Mouse (Mus musculus) kidney, postnatal 14 days (tissue): ENCODE data around the gene Ly6g5c.
A peak's percentile ranks its signal among the peaks of the same experiment; 100 is the strongest.

Source experiments
- DNase-seq: peaks from one replicate; pipeline ENCODE4 v3.0.0; 2022; ENCODE audit warnings: mixed read lengths

Ly6g5c gene

GRCm38 (mm10) chr17:35108097-35108496, at the start of gene Ly6g5c:
TSS of gene Ly6g5c (plus strand) at chr17:35108279.
- DNase-seq = no peak

DNA sequence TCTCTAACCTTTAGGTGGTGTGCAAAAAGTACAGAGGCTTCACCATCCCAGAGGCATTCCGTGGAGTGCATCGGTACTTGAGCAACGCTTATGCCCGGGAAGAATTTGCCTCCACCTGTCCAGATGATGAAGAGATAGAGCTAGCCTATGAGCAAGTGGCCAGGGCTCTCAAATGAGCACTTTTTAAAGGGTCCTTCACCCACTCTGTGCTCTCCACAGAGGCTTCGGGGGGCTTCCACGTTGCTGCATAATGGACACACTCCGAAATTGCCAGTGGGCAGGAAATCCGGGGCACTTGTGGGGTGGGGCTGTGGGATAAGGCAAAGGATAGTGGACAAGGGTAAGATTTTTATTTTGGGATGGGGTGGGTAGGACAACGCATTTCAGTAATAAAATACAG, 49.8 kb upstream of the Ly6g5c start:
- no peak for DNase-seq

GRCm38 (mm10) chr17:35058911-35059892, 48.9 kb upstream of the Ly6g5c start, which contains the start of gene Ddah2:
TSS of gene Ddah2 (plus strand) at chr17:35059035.
- peak; percentile 95 for DNase-seq

DNA sequence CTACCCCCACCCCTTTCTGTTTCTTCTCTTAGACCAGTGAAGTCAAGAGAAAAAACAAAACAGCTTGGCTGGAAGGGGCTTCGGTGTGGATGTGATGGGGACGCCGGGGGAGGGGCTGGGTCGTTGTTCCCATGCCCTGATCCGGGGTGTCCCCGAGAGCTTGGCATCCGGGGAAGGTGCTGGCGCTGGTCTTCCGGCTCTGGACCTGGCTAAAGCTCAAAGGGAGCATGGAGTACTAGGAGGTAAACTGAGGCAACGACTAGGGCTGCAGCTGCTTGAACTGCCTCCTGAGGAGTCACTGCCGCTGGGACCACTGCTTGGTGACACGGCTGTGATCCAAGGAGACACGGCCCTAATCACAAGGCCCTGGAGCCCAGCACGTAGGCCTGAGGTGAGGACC, 48.0 kb upstream of the Ly6g5c start:
- DNase-seq = no peak

DNA sequence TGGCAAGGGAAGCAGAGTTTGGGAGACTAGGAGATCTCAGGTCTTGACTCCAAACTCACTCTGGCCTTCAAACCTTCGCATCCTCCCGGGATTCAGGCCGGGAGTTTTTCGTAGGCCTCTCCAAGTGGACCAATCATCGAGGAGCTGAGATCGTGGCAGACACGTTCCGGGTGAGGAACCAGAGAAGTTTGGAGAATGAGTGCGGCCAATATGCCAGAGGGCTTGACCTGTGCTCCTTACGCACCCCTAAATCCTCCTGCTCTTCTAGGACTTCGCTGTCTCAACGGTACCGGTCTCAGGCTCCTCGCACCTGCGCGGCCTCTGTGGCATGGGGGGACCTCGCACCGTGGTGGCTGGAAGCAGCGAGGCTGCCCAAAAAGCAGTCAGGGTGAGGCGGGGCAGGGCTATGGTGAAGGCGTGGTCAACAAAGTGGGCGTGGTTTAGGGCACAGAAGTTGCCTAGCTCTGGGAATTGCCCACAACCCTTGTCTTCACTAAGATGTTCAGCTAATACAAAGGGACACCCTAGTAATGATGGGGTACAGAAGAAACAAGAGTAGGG, 47.3 kb upstream of the Ly6g5c start:
- DNase-seq = peak; percentile 42

- no peak for DNase-seq
These were observed 46.8 kb upstream of the Ly6g5c start for GRCm38 (mm10) chr17:35061299-35061698.

DNA sequence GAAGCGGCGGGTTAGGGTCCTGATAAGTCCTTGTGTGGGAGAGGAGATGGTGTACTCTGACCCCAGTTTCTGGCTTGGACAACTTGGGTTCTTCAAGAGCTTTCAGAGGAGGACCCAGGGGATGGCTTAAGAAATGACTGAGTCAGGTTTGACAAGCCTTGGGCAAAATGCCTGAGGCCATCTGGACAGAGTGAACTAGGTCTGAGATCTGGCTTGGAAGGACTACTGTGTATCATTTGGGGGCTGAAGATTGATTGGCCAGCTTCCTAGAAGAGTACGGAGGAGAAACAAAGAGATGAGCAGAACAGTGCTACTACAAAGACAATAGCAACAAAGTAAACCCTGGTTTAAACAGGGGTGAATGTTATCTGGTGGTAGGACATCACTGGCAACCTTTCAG, 44.6 kb upstream of the Ly6g5c start:
- no peak for DNase-seq

GRCm38 (mm10) chr17:35064378-35064877, 43.7 kb upstream of the Ly6g5c start:
- DNase-seq = peak; percentile 20

GRCm38 (mm10) chr17:35064951-35065947, 42.8 kb upstream of the Ly6g5c start, which contains the start of gene Ly6g6c:
TSS of gene Ly6g6c (plus strand) at chr17:35065388.
- DNase-seq = peak; percentile 84

DNA sequence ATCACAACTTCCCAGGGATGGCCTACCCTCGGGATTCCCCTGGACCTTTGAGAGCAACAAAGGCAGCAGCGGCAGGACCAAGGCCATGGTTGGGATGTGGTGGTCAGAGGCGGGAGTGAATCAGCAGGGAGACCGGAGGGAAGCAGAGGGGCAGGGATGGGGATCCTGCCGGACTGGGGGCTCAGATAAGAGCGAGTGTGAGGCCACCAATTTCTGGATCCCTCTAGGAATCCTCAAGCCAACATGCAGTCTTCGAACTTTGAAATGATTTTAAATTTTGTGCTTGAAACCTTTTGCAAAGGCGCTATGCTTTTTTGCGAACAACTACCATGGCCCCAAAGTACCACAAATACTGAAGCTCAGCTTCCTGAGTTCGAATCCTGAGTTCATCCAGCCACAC, 42.0 kb upstream of the Ly6g5c start, which contains the start of gene Mpig6b:
TSS of gene Mpig6b (minus strand) at position 101 of the 400 bp plus-strand sequence.
- DNase-seq = no peak

DNA sequence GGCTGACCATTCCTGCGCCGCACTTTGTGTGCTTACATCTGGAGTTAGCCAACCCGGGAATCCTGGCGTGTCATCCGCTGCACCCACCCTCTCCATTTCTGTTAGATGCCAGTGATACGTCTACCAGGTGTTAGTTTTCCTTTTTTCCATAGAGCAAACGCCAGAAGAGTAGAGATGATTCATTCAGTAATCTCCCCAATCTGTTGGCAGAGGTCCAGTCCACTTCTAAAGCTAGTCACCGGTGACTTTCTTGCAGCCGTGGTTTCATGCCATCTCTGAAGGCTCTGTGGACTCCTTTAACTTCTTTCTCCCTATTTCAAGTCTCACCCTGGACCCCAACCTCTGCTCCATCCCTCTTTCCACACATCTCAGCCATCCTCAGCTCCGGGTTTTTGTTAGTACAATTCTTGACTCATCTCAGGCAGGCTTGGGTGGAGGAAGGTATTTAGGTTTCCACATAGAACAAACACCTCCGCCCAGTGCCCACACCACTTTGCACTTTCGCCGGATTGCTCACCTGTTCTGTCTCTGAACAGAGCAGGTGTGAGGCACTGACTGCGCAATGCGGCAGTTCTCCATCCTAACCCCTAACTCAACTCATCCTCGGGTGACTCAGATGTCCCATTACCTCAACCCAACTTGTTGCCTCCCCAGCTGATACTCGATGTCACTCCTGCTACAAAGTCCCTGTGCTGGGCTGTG, 39.7 kb upstream of the Ly6g5c start:
- no peak for DNase-seq

GRCm38 (mm10) chr17:35070556-35071229, 37.4 kb upstream of the Ly6g5c start:
- no peak for DNase-seq

GRCm38 (mm10) chr17:35071454-35071853, 36.6 kb upstream of the Ly6g5c start:
- no peak for DNase-seq

DNA sequence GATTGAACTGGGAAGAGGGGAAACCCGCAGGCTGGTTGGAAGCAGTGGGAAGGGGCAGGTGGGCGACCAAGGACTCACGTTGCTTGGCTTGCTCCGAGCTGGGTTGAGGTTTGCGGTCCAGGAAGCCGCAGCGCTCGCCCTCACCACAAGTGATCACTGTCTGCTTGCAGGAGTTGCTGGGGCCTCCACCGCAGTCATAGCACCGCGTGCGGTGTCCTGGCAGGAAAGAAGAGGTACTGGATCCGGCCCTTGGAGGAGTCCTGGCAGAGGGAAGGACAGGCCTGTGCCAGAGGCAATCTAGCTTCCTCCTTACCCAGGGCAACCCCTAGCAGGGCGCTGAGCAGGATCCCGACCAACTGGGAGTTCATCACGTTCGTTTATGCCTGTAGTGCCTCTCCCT, 34.0 kb upstream of the Ly6g5c start:
- DNase-seq = no peak

DNA sequence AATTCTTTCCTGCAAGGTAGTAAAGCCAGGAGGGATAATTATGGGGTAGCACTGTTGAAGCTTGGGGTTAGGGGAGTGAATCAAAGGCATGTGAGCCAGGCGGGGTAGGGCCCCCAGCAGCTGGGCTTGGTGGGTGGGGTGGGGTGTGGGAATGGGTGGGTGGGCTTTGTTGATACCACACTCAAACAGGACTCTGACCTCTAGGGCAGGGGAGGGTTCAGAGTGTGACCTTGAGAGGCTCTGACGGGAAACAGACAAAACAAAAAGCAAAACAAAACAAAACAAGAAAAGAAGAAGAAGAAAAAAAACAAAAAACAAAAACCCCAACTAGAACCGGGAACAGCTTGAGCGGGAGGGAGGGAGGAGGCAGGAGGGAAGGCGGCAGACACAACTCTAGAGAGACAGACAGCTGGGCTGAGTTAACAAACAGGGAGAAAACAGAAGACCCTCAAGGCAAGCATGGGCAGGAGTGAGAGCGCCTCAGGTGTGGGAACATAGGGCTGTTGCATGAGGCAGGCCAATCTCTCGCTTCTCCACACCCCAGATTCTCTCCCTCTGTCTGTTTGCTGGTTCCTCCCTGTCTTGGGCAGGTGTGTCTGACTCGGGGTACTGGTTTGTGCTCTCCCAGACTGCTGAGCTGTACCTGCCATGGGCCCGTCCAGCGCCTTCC, 31.4 kb upstream of the Ly6g5c start, which contains the start of gene Ly6g6e:
TSS of gene Ly6g6e (plus strand) at position 396 of the 670 bp plus-strand sequence.
- no peak for DNase-seq

DNA sequence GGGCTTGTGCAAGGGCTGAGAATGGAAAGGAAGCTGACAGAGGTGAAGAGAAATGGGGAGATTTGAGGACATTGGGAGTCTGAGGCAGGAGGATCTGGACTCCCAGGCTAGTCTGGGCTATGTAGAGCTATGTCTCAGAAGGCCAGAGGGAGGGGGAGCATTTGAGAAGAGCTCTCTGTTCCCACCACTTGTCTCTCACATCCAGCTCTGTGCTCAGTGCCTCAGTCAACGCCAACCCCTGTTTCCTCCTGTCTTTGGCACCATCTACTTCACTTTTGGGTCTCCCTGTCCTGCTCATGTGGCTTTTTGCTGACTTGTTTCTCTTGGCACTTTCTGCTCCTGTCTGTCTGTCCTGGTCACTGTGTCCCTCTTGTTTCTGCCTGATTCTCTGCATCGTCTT, 30.8 kb upstream of the Ly6g5c start:
- no peak for DNase-seq

DNA sequence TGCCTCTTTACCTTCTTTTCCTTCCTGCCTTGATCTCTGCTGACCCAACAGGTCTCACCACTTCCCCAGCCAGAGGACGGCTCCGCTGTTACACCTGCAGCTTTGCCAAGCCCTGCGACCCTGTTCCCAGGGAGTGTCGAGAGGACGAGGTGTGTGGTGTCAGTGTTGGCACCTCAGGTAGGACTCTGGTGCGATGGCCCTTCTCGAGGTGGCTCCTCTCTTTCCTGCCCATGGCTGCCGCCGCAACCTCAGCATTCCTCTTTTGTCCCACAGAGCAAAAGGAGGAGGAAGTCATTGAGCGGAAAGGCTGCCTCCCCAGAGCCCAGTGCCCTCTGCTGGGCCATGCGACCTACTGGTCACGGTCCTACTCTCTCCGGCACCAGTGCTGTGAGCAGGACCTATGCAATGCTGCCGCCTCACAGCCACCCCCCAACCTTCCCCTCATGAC, 30.3 kb upstream of the Ly6g5c start, which contains the start of gene Ly6g6d:
TSS of gene Ly6g6d (minus strand) at position 280 of the 448 bp plus-strand sequence.
- DNase-seq = peak; percentile 80

- DNase-seq = no peak
These were observed 28.3 kb upstream of the Ly6g5c start for GRCm38 (mm10) chr17:35079778-35080177.

DNA sequence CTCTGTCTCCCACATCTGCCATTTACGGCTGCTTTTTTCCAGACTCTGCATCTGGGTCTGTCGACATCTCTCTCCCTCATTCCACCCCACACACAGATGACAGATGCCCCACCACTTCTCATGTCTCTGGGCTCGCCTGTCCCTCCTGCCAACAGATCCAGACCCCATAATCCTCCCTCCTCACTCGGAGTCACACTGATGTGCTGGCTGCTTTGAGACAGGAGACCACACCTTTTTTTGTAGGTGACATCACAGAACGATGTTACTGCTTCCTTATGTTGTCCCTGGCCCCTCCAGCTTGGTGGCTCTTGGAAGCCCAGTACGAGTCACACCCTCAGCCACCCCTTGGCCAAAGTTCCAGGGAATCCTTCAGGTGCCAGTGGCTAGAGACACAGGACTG, 27.8 kb upstream of the Ly6g5c start:
- DNase-seq = no peak

DNA sequence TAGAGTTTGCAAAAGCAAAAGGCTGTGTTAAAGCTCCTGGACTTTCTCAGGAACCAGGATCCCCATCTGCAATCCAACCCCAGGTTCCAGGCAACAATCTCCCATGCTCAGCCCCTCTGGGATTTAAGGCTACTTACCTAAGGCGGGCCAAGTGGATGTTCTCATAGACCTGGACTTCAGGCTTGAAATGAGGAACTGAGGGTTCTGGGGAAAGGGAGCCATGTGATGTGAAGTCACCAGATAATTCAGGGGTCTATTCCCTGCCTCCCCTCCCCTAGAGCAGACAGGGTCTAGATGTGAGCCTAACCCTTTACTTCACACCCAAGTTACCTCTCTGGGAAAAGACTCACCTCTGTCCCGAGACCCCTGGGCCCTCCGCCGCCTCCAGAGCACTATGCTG, 27.4 kb upstream of the Ly6g5c start:
- DNase-seq = no peak
